Mouse (Mus musculus) lung, adult 2 months (tissue): ENCODE results near the gene Nav2.

Source experiments
- CTCF ChIP-seq: fragments of 200-500 bp; IDR thresholded peaks from 2 replicates; pipeline ENCODE4 v1.5.1; 2011; ENCODE audit warnings: mild to moderate bottlenecking, low read length, control low read depth; ENCODE audit not compliant: insufficient read depth
- POLR2A ChIP-seq: fragments of 200-500 bp; IDR thresholded peaks from 2 replicates; pipeline ENCODE4 v1.6.1; 2011; ENCODE audit warnings: low read depth, mild to moderate bottlenecking, control low read depth, low read length, borderline replicate concordance; ENCODE audit errors: extremely low read depth

DNA sequence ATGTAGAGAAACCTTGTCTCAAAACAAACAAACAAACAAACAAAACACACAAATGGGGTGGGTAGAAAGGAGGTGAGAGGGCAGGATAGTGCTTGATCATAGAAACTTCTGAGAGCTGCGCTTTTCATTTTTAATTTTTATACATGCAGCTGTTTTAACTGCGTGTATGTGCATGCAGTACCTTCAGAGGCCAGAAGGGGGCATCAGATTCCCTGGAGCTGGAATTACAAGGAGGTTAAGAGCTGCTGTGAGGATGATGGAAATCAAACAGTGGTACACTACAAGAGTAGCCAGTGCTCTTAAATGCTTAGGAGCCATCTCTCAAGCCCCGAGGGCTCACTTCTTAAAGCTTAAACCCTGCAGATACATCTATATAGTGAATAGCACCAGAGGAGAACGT is 584.7 kb downstream of the Nav2 start:
- TF ChIP-seq POLR2A (no peak), CTCF (no peak; the same call in 1 of the 2 replicates)
